Mouse (Mus musculus) olfactory bulb, adult 2 months (tissue): ENCODE results near the gene Olfr643. TPM values are rescaled to one million over a fixed set of nuclear protein-coding genes. Genes with fewer than 3 reads are reported as not detected.
"Not testable (repeated sequence)": the region's sequence is repeated elsewhere in the genome, so short reads cannot be mapped to it uniquely, and the experiment has no call there.

Source experiments
- H3K27ac ChIP-seq: fragments of 200-500 bp; 2 replicates; pipeline ENCODE4 v1.5.1; 2012; ENCODE audit warnings: low read depth, low read length; ENCODE audit not compliant: insufficient read depth
- H3K4me1 ChIP-seq: fragments of 200-500 bp; 2 replicates; pipeline ENCODE4 v1.6.1; 2012; ENCODE audit warnings: low read length; ENCODE audit not compliant: control insufficient read depth, insufficient read depth
- H3K4me3 ChIP-seq: fragments of 200-500 bp; 2 replicates; pipeline ENCODE4 v1.5.1; 2012; ENCODE audit warnings: mild to moderate bottlenecking, low read depth, low read length, moderate library complexity; ENCODE audit not compliant: insufficient read depth
- CTCF ChIP-seq: fragments of 200-500 bp; IDR thresholded peaks from 2 replicates; pipeline ENCODE4 v1.5.1; 2012; ENCODE audit warnings: low read depth, mild to moderate bottlenecking, low read length, moderate library complexity; ENCODE audit not compliant: insufficient read depth
- POLR2A ChIP-seq: fragments of 200-500 bp; IDR thresholded peaks from 2 replicates; pipeline ENCODE4 v1.6.1; 2012; ENCODE audit warnings: mild to moderate bottlenecking, low read depth, low read length, moderate library complexity; ENCODE audit not compliant: insufficient read depth
- WGBS: fragments of 180-500 bp; shearing (Covaris S2); methylation state at CpG from one replicate; pipeline ENCODE4 v1.1.7; 2018; 5-methylcytosine and 5-hydroxymethylcytosine counted together
- polyA plus RNA-seq: library from polyadenylated mRNA; stranded (reverse); fragments of >200 nt; gene quantifications from 2 replicates; pipeline ENCODE4 v1.2.4, GENCODE M21; 2012; ENCODE audit warnings: low replicate concordance; ENCODE audit not compliant: missing spikeins, insufficient read depth, insufficient read length

Olfr643 gene
- polyA plus RNA-seq, 1 experiment, result not detected

DNA sequence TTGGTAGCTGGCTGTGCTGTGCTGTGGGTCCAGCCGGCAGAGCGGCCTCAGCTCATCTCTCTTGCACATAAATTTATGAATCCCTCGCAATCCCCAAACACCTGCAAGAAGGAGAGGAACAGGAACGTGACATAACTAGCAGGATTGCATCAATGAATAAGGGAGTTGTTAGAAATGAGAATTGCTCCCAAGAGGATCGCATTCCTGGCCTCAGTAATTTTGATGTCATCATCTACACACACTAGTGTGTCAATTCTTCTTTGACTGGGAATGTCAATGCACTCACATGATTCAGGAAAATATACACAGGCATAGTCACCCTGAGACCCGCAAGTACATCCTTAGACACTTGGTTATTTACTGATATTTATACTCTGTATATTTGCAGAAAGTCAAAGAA lies 111.7 kb downstream of the Olfr643 start, which contains the start of gene Olfr640:
Gene Olfr640, minus strand, starts transcription at position 101 of the 400 bp plus-strand sequence.
- H3K4me3 ChIP-seq, result no peak within 1 kb of the TSS
- H3K27ac ChIP-seq, result no peak within 1 kb of the TSS
- no peaks in the 10 kb centered on the region for H3K4me1 ChIP-seq
- TF ChIP-seq POLR2A, result no peak
- TF ChIP-seq CTCF, result no peak
- 83% methylated on average over 6 of the region's 6 CpGs for WGBS

DNA sequence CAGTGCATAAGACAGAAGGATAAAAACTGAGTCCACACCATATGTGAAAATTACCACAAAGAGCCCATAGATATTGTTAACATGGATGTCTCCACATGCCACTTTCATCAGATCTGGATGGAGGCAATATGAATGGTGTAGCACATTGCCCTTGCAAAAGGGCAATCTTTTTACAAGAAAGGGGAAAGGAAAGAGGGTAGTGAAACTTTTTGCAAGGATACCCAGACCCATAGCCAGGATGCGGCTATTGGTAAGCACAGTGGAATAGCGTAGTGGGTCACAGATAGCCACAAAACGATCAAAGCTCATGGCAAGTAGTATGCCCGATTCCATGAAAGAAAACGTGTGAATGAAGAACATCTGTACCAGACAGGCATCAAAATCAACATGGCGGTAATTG lies 115.6 kb downstream of the Olfr643 start:
- H3K4me3 ChIP-seq, result no peak overlapping the region
- H3K4me1 ChIP-seq, result no peaks in the 10 kb centered on the region
- H3K27ac ChIP-seq, result no peak overlapping the region
- TF ChIP-seq CTCF (no peak), POLR2A (no peak)
- 94% methylated on average over 6 of the region's 6 CpGs for WGBS

GRCm38 (mm10) chr7:104018953-104019352 lies 118.3 kb downstream of the Olfr643 start:
- Histone ChIP-seq H3K27ac (no peak overlapping the region), H3K4me3 (no peak overlapping the region), H3K4me1 (no peaks in the 10 kb centered on the region)
- 88% methylated on average over 1 of the region's 1 CpGs for WGBS
- TF ChIP-seq POLR2A, result no peak
- no peak for TF ChIP-seq CTCF

GRCm38 (mm10) chr7:104017203-104017602 lies 120.0 kb downstream of the Olfr643 start, which contains the start of gene Olfr639:
TSS of gene Olfr639 (minus strand) at chr7:104017303.
- H3K4me3 ChIP-seq, result no peak within 1 kb of the TSS
- no peaks in the 10 kb centered on the region for H3K4me1 ChIP-seq
- no peak for TF ChIP-seq CTCF
- TF ChIP-seq POLR2A, result no peak
- no peak within 1 kb of the TSS for H3K27ac ChIP-seq

DNA sequence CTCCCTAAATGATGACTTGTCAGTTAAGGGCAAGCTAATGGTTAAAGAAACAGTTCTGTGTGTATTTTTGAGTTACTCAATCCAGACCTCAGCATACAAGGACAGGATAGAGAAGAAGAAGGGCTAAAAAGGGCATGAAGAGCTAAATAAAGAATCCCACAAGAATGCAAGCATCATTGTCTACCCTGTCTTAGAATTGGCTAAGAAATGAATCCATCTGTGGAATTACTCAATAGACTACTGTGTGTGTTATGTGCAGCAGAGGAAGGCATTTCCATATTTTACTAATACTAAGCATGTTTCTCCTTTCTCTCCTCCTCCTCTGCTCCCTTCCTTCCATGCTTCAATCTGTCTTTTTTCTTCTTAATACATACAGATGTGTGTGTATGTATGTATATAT lies 138.1 kb downstream of the Olfr643 start:
- no peak overlapping the region for H3K4me3 ChIP-seq
- H3K4me1 ChIP-seq, result no peaks in the 10 kb centered on the region
- H3K27ac ChIP-seq, result no peak overlapping the region
- no peak for TF ChIP-seq CTCF
- no peak for TF ChIP-seq POLR2A

- Histone ChIP-seq H3K4me1 (no peaks in the 10 kb centered on the region), H3K4me3 (no peak within 1 kb of the TSS), H3K27ac (no peak within 1 kb of the TSS)
- TF ChIP-seq CTCF (no peak), POLR2A (no peak)
Measured at GRCm38 (mm10) chr7:103998446-103998845, 138.8 kb downstream of the Olfr643 start, which contains the start of gene Olfr638. TSS of gene Olfr638 (plus strand) at chr7:103998746.

- H3K27ac ChIP-seq, result no peak overlapping the region
Measured at GRCm38 (mm10) chr7:103971782-103972181, 165.4 kb downstream of the Olfr643 start.

DNA sequence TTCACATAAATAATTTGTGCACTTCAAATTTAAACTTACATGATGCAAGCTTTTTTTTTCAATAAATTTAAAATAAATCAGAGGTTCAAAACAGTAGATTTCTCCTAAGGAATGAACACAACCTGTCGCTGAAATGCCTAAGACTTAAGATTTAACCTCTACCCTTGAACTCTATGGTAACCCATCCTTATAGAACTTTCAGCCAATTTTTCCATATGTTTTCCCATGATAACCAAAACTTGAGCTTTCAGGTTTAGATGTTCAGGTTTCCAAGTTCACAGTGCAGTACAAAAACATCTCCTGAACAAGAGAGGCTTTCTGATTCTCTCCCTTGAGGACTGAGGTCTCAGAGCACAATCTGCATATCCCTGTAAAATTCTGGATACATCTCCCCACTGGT lies 166.4 kb downstream of the Olfr643 start, which contains the start of gene Olfr635:
Gene Olfr635, plus strand, starts transcription at position 301 of the 400 bp plus-strand sequence.
- Histone ChIP-seq H3K4me1 (no peaks in the 10 kb centered on the region), H3K4me3 (no peak within 1 kb of the TSS), H3K27ac (no peak within 1 kb of the TSS)
- 73% methylated on average over 1 of the region's 1 CpGs for WGBS
- TF ChIP-seq CTCF (no peak), POLR2A (no peak)

More at GRCm38 (mm10) chr7:103971782-103972181, 165.4 kb downstream of the Olfr643 start:
- H3K4me1 ChIP-seq, result no peaks in the 10 kb centered on the region
- WGBS, result 66% methylated on average over 1 of the region's 1 CpGs
- no peak overlapping the region for H3K4me3 ChIP-seq
- TF ChIP-seq POLR2A (no peak), CTCF (no peak)

GRCm38 (mm10) chr7:103966873-103967272 lies 170.3 kb downstream of the Olfr643 start:
- H3K4me3 ChIP-seq, H3K4me1 ChIP-seq, H3K27ac ChIP-seq: not testable (repeated sequence)
- WGBS, result 96% methylated on average over 22 of the region's 22 CpGs

Other genes with a start within 250 kb of the Olfr643 start
- gene Olfr64, start 242.9 kb downstream of the Olfr643 start, polyA plus RNA-seq, result not detected in 2 replicates
- gene Olfr65, start 233.9 kb downstream of the Olfr643 start, polyA plus RNA-seq, result not detected in 2 replicates
- gene Olfr631, start 208.6 kb downstream of the Olfr643 start, polyA plus RNA-seq, result not detected in 2 replicates
- not detected in 2 replicates for gene Olfr632, start 203.1 kb downstream of the Olfr643 start, polyA plus RNA-seq
- gene Olfr633, start 193.0 kb downstream of the Olfr643 start, polyA plus RNA-seq, result not detected in 2 replicates
- gene Olfr635, start 166.3 kb downstream of the Olfr643 start, polyA plus RNA-seq, result not detected in 2 replicates
- gene Olfr638, start 138.7 kb downstream of the Olfr643 start, polyA plus RNA-seq, result not detected in 2 replicates
- not detected in 2 replicates for gene Olfr639, start 120.1 kb downstream of the Olfr643 start, polyA plus RNA-seq
- gene Olfr640, start 111.8 kb downstream of the Olfr643 start, polyA plus RNA-seq, result not detected in 2 replicates
- not detected in 2 replicates for gene Olfr641, start 102.0 kb downstream of the Olfr643 start, polyA plus RNA-seq
- gene Olfr642, start 84.7 kb downstream of the Olfr643 start, polyA plus RNA-seq, result not detected in 2 replicates
- gene 4930516K23Rik, start 76.0 kb downstream of the Olfr643 start, polyA plus RNA-seq, result not detected in 2 replicates
- not detected in 2 replicates for gene Olfr644, start 65.5 kb downstream of the Olfr643 start, polyA plus RNA-seq
- not detected in 2 replicates for gene Olfr645, start 51.9 kb downstream of the Olfr643 start, polyA plus RNA-seq
- not detected in 2 replicates for gene Olfr646, start 32.5 kb downstream of the Olfr643 start, polyA plus RNA-seq
- gene Ubqln5, start 7.6 kb downstream of the Olfr643 start, polyA plus RNA-seq, result not detected in 2 replicates
- gene Ubqln3, start 5.9 kb upstream of the Olfr643 start, polyA plus RNA-seq, result not detected in 2 replicates
- gene Ubqlnl, start 13.2 kb upstream of the Olfr643 start, polyA plus RNA-seq, result not detected in 2 replicates
- not detected in 2 replicates for gene Olfm5, start 27.4 kb upstream of the Olfr643 start, polyA plus RNA-seq
- gene Olfr648, start 46.0 kb upstream of the Olfr643 start, polyA plus RNA-seq, result not detected in 2 replicates
- not detected in 2 replicates for gene Olfr649, start 58.6 kb upstream of the Olfr643 start, polyA plus RNA-seq
- not detected in 2 replicates for gene Trim6, start 81.4 kb upstream of the Olfr643 start, polyA plus RNA-seq
- gene Trim34a, start 107.1 kb upstream of the Olfr643 start, polyA plus RNA-seq, result not detected in 2 replicates
- gene Trim5, start 150.7 kb upstream of the Olfr643 start, polyA plus RNA-seq, result not detected in 2 replicates
- not detected in 2 replicates for gene Trim12a, start 178.1 kb upstream of the Olfr643 start, polyA plus RNA-seq
- not detected in 2 replicates for gene Trim34b, start 192.1 kb upstream of the Olfr643 start, polyA plus RNA-seq
- gene Trim12c, start 216.0 kb upstream of the Olfr643 start, polyA plus RNA-seq, result not detected in 2 replicates
- not detected in 2 replicates for gene Trim30b, start 232.5 kb upstream of the Olfr643 start, polyA plus RNA-seq